Mouse (Mus musculus) ES-CJ7 (cell line): ENCODE data around the gene 4930563M21Rik.
"Not testable (repeated sequence)": the region's sequence is repeated elsewhere in the genome, so short reads cannot be mapped to it uniquely, and the experiment has no call there.

ENCODE experiments used
- DNase-seq: peaks from one replicate; pipeline ENCODE4 v3.0.0; 2011; ENCODE audit warnings: low read depth, low spot score

The 4930563M21Rik gene

DNA sequence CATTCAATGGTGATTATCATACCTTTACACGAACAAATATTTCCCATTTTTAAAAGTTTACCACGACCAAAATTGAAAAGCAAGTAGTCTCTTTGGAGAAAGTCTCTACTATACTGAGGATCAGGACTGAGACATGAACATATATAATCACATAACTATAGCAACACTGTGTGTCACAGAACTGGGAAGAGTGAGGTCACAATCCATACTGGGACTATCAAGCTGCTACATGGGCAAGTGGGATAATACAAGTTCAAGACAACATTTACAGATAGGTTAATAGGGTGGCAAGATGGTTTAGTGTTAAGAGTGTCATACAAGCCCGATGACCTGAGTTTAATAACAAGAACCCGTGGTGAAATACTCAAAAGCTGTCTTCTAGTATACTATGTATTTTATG, at the start of gene 4930563M21Rik:
TSS of gene 4930563M21Rik (minus strand) at position 101 of the 400 bp plus-strand sequence.
- DNase-seq, result no peak

DNA sequence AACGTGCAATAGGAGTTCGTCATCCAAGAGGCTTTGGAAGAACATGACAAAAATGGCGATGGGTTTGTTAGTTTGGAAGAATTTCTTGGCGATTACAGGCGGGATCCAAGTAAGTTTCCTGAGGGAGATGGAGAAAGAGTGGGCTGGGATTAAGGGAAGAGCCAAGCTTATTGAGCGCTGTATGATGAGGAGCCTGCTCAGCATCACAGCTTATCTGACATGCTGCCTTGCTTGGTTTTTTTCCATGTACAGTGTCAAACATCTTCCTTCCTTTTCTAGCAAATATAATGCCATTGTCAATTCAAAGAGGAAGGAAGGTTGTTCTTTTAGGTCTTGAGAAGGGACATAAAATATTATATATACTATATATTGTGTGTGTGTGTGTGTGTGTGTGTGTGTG, 45.8 kb upstream of the 4930563M21Rik start:
- DNase-seq, result no peak

DNA sequence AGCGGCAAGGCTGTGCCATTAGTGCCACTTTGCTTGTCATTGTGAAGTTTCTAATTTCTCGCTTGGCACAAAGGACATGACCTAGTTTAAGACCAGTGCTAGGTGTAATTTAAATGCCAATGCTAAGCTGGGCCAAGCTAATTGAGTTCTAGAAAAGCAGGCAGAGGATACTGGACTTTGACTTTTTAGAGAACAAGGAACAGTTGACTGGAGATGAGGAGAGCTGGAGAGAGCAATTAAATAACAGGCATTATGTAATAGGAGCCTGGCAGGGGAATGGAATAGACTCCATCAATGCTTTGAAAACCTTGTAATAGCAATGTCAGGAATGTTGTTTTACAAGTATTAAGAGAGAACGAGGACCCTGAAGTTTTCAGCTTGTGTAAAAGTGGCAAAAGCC, 43.4 kb upstream of the 4930563M21Rik start:
- DNase-seq, result no peak

DNA sequence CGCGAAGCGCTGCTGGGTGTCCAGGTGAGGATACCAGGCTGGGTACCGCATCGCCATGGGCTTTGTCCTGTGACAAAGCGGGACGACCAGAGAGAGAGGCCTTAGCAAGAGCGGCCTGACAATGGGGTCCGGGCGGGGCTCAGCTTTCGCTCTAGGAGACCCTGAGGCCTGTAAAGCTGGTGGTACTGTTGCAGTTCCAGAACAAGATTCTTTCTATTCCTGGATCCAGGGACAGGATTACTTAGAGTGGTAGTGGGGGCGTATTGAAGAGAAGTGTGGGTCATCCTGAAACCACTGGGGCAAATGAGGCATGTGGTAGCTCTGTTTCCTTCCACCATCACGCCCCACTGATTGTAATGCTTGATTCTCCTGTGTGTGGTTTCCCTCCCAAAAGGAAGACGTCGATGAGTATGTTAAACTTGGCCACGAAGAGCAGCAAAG, 31.9 kb upstream of the 4930563M21Rik start:
- no peak for DNase-seq

- DNase-seq, result peak; percentile 95
These were observed 31.2 kb upstream of the 4930563M21Rik start, which contains the start of gene Rcn2 for GRCm38 (mm10) chr9:56041372-56042180. Rcn2 (plus strand) TSS chr9:56041845.

DNA sequence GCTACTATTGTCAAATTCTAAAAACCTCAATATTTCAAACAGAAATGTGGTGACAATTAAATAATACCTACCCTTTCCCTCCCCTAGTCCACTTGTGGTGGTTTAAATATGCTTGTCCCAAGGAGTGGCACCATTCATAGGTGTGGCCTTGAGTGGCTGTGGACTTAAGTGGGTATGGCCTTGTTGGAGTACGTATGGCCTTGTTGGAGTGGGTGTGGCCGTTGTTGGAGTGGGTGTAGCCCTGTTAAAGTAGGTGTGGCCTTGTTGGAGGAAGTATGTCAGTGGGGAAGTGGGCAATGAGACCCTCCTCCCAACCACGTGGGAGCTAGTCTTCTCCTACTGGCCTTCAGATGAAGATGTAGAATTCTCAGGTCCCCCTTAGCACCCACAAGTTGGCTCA, 21.9 kb upstream of the 4930563M21Rik start:
- DNase-seq, result peak; percentile 70

GRCm38 (mm10) chr9:56027292-56027691, 16.9 kb upstream of the 4930563M21Rik start:
- DNase-seq, result peak; percentile 9

DNA sequence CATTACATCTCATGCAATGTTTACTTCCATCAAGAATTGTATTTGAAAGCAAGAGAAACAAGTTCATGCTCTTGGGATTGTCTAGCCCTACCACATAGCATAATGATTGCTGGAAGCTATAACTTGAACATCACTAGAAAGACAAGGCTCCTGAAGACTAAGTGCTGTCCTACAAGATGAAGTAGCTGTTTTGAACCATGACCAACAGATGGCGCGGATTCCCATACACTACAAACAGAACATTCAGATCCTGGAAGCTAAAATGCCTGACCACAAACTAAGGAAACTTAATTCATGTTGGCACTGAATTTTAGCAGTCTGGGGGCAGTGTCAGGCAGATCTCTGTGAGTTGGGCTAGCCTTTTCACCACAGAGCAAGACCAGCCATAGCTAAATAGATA, 14.4 kb upstream of the 4930563M21Rik start:
- DNase-seq, result peak; percentile 62

GRCm38 (mm10) chr9:56004679-56005078, 5.7 kb downstream of the 4930563M21Rik start:
- DNase-seq, result not testable (repeated sequence)

GRCm38 (mm10) chr9:55946819-55947218, 63.5 kb downstream of the 4930563M21Rik start:
- peak; percentile 88 for DNase-seq

- no peak for DNase-seq
These were observed 69.0 kb downstream of the 4930563M21Rik start for GRCm38 (mm10) chr9:55941356-55941755.

- DNase-seq, result no peak
These were observed 71.7 kb downstream of the 4930563M21Rik start for GRCm38 (mm10) chr9:55938618-55938985.

- DNase-seq, result peak; percentile 93
These were observed 72.4 kb downstream of the 4930563M21Rik start, which contains the start of gene Scaper for GRCm38 (mm10) chr9:55937664-55938617. Scaper (minus strand) TSS chr9:55938119.

DNA sequence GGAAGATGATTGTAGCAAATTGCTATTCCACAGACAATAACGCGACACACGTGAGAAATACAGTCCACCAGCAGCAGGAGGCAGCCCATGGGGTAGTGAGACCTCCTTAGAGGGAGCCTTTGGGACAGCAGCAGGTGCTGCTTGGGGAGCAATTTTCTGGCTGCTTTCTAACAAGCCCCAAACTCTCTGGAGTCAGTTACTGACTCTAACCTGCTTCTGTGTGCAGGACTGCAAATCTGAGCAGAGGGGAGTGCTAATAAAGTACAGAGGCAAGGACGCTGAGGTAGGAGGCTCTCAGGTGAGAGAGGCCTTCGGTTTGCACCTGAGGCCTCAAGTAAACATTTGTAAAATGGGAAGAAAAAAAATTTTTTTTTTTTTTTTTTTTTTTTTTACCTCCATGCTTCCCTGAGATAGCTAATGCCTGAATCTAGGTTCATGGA, 73.1 kb downstream of the 4930563M21Rik start:
- DNase-seq, result peak; percentile 46

DNA sequence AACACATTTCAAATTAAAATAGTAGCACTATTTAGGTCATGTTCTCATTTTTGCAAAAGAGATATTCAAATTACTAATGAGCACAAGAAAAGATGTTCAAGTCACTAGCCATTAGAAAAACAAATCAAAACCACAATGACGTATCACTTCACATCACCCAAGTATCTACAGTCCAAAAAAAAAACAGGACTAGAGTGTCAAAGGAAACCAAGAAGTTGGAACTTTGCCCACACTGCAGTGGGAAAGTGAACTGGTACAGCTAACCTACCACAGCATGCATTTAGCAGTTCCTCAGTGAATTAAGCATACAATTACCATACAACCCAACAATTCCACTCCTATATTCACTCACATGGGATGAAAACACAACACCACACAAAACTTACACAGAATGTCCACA, 77.9 kb downstream of the 4930563M21Rik start:
- DNase-seq, result no peak

- peak; percentile 11 for DNase-seq
These were observed 91.8 kb downstream of the 4930563M21Rik start for GRCm38 (mm10) chr9:55918579-55918978.

GRCm38 (mm10) chr9:55916751-55917150, 93.6 kb downstream of the 4930563M21Rik start:
- DNase-seq, result no peak
